Mouse (Mus musculus): ENCODE data around the gene Fahd2a. TPM values are rescaled to one million over a fixed set of nuclear protein-coding genes. Genes with fewer than 3 reads are reported as not detected.

Fahd2a gene
- 31.1 and 36.8 TPM in 2 replicates for polyA plus RNA-seq (2015; fragmentation: Nextera tagmentation; extraction: Ambion mirVana)

DNA sequence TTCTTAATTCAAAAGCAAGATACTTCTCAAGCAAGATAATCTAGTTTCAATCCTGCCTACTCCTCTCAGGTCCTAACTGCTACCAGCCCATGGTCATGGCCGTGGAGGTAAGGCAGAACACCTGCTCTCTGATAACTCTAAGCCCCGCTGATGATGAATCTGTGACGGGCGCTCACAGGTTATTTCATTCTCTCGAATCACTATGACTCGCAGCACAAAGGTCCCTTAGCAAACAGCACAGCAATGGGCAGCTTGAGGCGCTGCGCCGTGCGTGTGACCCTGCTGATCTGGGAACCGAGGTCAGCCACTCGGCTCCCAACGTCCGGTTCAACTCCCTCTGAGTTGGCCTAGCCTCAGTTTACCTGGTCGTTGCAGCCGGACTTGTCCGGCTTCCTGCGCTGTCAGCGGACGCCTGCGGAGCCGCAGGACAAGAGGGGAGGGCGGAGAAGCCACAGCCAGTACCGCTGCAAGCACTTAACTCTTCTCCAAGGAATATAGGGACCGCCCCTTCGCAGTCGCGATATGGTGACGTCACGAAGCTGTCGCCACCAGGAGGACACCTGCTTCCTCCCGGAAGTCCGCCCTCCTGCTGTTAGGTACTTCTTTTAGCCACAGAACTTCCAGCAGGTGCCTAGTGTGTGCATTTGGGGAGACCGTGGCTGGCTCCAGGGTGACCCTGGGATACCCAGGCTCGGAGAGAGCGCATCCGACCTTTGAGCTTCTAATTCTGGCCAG is at the start of gene Fahd2a:
Gene Fahd2a, minus strand, starts transcription at position 511 of the 735 bp plus-strand sequence.
- DNase-seq (ENCODE audit: low spot score), result peak; percentile 92

DNA sequence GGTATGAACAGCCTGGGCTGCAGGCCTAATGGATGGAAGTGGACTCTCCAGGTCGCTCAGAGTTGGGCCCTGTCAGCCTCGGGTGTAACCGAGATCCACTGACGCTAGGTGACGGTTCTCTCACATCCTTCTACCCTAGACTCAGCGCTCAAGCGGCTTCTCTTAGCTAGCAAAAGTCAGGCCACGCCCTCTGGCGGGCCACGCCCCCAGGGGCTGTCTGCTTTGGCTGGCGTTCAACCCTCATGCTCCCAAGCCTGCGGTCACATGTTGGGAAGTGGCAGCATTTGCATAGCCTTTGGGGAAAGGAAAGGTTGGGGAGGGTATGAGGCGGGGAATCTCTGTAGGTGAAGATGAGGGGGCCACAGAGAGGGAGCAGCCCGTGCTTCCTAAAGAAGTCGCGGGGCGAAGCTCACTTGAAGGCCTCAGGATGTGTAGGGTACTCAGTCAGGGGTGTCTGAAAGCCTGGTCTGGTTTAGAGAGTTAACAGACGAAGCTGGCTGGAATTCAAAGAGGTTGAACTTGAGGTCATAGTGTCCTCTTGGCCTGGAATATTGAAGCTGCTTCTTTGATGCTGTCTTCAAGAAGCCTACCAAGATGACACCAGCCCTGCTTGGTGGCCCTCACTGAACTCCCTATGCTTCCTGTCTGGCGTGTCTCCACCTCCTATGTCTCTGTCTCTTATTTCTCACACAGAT is 40.3 kb upstream of the Fahd2a start:
- peak; percentile 46 for DNase-seq (ENCODE audit: low spot score)

DNA sequence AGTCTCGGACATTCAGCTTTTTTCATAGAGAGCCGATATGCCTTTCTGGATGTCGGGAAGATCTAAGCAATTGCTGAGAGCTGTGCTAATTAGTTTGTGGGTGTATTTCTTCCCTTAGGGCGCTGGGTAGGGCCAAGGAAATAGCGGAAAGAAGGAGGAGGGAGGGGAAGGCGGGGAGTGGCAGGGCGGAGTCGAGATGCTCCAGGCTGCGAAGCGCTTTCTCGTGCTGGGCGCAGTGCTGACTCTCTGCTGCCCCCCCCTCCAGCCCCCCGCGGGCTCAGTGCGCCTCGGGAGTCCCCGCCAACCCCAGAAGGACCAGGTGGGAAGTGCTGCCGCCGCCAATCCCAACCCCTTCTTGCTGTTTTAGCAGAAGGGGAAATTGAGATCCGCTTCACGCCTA is 38.6 kb upstream of the Fahd2a start:
- no peak for DNase-seq (ENCODE audit: low spot score)

DNA sequence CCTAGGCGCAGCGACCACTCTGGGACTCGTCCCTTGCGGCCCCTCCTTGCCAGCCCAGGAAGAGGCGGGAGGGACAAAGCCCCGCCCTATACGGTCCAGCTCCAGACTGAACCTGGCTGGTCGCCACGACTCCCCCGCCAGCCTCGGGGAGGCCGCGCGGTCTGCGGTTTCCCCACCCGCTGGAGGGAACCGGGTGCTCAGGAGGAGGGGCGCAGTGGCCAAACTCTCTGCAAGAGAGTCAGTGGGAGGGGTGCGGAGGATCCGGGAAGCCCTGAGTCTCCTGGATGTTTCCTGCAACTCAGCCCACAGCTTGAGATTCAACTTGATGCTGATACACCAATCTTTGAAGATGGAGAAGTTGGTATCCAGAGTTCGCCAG is 38.2 kb upstream of the Fahd2a start:
- no peak for DNase-seq (ENCODE audit: low spot score)

DNA sequence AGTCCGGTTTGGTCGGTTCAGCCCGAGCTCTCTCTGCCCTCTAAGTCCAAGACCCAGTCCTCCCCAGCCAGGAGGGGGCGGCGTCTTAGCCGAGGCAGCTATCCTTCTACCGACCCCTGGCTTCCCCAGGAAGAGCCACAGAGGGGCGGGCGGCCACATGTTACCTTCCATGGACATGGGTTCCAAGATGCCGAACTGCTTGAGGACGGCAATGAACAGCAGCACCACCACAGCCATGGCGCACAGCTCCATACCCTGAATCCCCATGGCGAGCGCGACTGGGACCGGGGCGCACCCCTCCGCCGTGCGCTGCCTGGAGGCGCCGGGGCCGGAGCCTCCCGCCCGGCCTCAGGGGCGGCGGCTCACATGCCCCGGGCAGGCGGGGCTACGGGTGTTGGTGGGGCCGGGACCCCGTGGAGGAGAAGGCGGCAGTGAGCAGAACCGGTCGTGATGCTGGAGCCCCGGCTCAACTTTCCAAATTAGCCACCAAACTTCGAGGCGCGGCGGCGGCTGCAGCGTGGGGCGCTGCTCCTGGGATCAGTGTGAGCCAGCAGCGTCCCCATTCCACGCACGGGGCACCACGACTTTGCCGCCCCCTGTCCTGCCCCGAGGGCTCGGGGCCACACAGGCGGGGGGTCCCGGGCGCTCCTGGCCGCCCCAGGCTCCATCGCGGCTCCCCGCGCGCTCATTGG is 37.6 kb upstream of the Fahd2a start:
- no peak for DNase-seq (ENCODE audit: low spot score)

DNA sequence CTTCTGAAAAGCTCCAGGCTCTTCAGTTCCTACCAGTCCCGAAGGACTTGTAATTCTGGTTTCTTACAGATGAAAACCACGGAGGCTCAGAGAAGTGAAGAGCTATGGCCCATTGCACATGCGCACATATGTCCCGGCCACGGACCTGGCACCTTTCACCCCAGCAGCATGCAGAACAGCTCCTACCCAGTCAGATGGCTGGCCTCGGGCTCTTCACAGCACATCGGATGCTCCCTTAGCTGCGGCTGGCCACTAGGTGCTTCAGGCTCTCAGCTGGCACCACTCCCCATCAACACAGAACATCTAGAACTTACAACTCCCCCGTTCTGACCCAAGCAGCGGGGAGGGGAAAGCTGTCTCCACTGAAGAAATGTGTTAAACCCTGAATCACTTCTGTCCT is 35.4 kb upstream of the Fahd2a start:
- no peak for DNase-seq (ENCODE audit: low spot score)

DNA sequence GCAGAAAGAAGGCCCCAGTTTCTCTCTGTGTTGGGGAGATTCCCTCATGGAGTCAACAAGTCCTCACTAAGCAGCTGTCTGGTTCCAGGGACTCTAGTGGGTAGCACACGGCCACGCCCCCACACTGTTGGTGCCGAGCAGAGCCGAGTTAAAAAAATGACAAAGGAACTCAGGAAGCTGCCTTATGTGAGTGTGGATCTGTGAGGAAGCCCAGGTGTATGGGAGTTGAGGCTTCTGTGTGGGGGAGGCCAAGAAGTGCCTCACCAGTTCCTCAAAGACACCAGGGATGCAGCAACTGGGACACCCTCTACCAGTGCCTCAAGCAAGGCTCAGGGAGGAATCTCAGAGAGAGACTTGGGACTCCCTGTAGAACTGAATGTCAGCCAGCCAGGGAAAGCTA is 34.8 kb upstream of the Fahd2a start:
- no peak for DNase-seq (ENCODE audit: low spot score)

DNA sequence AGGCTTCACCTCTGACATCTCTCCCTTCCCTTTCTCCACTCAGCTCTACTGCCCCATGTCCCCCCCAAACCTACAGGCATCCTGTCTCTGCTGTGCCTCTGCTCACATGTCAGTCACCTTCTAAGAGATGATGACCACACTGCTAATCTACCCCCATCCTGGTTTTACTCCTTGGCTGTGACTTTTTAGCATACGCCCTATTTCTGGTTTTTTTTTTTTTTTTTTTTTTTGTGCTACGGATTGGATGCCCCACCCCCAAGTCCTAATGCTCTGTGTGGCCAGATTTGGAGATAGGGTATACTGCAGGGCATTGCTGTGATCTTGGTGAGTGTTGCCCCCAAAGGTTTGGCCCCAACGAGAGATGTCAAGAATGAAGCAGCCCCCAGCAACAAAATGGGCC is 27.9 kb upstream of the Fahd2a start:
- DNase-seq (ENCODE audit: low spot score), result no peak

DNA sequence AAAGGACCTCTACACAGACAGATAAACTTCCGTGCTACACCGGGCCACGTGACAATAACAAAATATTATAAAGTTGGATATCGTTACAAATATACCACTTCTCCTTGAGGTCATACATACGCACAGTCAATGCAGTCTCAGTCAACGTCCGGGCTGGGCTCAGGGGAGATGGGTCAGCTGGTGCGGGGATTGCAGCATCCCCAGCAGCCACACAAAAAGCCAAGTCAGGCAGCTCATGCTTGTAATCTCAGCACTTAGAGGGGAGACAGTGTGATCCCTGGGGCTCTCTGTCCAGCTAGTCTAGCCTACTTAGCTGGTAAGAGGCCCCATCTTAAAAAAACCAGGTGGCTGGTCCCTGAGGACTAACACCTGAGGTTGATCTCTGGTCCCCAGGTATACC is 26.9 kb upstream of the Fahd2a start:
- no peak for DNase-seq (ENCODE audit: low spot score)

DNA sequence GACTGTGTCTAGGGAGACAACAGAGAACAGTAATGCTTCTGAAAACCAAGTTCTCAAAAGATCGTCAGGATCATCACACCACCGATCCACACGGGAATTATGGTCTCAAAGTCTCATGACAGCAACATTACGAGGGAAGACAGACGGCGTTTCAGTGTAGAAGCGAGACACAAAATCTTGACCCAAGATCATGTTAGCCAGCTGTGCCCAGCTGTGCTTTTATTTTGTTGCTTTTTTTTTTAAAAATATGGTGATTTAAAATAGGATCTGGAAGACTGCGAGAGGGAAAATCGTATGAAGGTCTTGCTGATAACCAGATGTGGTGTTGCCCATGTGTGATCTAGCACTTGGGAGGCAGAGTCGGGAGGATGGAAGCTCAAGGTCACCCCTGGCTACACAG is 26.3 kb upstream of the Fahd2a start:
- DNase-seq (ENCODE audit: low spot score), result no peak

DNA sequence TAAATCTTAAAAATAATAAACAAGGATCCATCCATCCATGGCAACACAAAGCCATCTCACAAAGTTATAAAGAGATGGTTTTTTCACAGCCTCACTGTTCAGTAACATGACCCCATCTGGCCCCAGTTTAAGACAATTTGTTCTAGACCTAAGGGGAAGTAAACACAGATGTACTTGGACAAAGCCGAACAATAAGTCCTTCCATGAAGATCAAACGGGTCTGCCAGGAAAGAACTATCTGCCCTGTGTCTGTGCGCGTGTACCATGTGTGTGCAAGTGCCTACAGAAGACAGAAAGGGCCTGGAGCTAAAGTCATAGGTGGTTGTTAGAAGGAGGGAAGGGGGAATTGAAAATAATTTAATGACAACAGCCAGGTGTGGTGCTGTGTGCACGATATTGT is 25.8 kb upstream of the Fahd2a start:
- no peak for DNase-seq (ENCODE audit: low spot score)

DNA sequence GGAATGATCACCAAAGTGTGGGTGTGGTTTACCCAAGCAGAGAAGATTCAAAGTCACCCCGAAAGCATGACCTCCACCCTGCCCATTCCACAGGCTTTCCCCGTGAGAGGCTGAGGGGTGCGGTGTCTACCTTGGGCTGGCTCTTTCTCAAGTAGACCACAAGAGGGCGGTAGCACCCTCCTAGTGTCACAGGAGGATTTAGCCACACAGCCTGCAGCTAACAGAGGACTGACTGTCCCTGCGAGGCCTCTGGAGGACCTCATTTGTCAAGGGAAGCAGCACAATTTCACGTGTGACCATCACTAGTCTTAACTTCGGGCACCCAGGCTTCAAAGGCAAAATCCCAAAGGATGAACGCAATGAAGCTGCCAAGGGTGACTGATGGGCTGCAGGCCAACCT is 17.9 kb upstream of the Fahd2a start:
- DNase-seq (ENCODE audit: low spot score), result peak; percentile 59

DNA sequence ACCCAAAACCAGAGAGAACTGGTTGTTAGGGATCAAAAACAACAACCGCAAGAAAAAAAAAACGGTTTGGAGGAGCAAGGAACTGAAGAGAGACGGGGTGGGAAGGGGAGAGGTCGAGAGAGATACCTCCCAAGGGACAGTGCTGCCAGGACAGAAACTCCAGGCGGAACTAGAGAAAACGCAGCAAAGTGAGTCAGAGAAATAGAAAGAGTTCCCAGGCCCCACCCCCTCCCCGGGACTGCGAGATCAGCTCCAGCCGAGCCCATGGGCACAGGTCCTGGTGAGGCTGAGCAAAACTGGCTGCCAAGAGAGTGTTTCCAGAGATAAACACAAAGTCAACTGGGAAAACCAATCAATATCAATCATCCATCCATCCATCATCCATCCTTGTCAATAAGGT is 17.0 kb upstream of the Fahd2a start:
- DNase-seq (ENCODE audit: low spot score), result no peak

DNA sequence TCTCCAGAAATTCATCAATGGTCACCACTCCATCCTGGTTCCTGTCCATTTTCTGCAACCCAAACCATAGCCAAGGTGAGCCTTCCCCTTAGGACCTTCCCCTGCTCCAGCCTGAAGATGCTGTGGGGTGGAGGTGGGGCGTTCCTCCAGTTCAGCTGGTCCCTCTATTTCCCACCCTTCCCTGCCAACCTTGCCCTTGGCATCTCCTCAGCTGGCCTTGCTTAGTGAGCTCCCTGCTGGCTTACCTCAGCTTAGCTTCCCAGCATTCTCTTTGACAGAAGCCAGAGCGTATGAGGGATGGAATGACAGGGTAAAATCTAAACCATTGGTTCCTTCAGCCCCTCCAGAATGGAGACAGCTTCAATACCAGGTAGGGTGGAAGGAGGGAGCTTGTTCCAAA is 15.0 kb upstream of the Fahd2a start:
- no peak for DNase-seq (ENCODE audit: low spot score)

DNA sequence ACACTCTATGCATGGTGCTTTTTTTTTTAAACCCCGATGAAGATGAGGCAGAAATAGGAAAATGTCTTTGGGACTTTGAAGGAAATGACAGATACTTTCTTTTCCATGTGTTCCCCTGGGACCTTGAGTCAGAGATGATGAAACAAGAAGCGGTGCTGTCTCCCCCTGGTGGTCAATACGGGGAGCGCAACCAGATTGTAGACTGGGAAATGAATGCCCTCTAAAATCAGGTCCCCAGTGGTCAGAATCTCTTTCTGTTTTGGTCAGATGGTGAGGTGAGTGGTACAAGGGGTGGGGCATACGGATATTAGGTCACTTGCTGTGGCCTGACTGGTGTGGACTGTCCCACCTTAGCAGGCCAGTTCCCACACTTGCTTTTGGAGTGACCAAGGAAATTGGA is 9.4 kb upstream of the Fahd2a start:
- peak; percentile 43 for DNase-seq (ENCODE audit: low spot score)

DNA sequence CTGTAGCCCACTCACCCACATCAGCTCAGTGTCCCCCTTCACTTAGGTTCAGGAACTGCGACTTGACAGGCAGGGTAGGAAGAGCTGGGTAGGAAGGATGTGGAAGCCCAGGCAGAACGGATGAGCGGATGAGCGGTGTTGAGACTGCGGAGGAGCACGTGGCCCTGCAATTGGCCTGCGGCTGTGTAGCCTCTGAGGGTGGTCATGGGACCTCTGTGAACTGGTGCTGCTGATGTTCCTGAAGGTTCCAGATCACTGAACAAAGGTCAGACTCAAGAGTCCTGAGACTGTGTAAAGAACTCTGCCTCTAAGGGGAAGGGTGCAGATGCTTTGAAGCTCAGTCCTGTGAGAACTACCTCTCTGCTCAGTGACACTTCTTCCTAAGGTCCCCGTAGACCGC is 8.8 kb upstream of the Fahd2a start:
- no peak for DNase-seq (ENCODE audit: low spot score)

DNA sequence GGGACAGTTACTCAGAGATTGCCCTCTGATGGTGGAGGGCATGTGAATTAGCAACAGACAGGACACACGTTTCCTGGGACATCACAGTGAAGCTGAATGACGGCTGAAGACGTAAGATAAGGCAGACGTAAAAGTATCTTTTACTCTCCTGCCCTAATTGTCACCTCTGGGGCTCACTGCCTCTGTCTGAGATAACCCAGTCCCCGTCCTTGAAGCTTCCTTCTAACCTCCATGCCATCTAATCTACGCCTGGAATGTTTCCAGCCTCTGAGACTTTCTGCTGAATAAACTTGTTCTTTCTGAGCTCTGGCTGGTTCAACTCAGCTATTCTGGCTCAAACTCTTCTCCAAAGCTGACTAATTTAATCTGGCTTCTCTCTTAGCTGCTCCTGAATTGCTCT is 7.4 kb upstream of the Fahd2a start:
- DNase-seq (ENCODE audit: low spot score), result no peak

DNA sequence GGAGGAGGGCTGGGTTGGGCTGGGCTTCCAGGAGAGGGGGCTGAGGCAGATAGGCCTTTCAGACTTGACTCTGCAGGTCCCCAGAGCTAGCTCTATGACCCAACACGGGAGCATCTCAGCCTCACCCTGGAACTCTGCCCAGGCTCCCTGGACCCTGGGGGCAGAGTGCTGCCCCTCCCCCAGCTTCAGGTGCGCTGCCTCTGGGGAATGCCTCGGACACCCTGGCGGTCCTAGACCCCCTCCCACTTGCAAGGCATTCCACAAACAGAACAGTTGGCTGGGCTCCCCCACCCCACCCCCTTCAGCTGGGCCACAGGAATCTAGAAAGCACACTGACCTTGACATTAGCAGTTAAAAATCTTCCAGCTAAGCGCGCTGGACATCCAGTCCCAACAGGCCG is 5.3 kb upstream of the Fahd2a start:
- DNase-seq (ENCODE audit: low spot score), result no peak

DNA sequence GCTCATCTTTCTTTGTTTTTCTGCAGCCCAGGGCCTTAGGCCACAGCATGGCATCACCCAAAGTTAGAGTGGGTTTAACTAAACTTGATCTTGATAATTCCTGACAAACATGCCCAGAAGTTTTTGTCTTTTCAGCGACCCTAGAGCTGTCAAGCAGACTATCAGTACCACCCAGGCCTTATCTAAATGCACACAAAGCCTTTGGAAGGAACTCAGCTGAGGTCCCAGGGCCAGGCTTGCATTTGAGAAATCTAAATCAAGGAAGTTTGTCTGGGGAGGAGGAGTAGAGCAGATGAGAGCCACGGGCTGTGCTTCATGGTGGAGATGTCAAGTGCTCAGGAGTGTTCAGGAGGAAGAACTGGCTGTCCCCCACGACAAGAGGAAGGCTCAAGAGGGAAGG is 2.5 kb upstream of the Fahd2a start:
- DNase-seq (ENCODE audit: low spot score), result no peak

DNA sequence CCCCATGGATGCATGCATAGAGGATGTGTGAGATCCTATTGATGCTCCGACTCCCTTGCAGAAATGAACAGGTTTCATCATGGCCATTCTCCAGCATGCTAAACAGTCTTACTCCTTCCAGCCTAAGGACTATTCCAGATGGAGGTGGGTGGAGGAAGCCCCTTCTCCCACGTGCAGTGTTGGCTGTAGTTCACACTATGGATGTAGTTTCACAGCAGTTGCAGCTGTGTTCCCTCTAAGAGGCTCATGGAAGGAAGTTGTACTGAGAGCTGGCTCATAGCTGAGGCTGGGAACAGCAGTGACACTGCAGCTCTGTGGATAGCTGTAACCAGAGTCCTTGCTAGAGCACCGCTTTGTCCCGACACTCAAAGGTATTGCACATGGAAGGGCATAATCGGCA is 6.7 kb downstream of the Fahd2a start:
- no peak for DNase-seq (ENCODE audit: low spot score)

DNA sequence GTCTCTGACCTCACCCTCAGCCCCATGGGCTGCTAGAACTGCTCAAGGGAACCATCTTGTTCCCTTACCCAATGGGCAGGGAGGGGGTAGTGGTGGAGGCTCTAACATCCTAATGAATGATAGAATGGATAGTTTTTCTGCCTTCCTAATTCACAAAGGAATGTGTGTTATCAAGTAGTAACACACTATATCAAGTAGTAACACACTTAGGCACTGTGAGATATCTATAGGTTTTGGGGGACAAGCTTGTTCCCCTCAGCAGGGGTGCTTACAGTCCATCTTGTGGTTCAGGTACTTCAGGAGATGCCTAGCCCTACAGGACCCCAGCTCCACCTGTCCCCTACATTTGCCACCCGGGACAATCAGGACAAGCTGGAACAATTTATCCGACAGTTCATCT is 8.8 kb downstream of the Fahd2a start:
- no peak for DNase-seq (ENCODE audit: low spot score)

DNA sequence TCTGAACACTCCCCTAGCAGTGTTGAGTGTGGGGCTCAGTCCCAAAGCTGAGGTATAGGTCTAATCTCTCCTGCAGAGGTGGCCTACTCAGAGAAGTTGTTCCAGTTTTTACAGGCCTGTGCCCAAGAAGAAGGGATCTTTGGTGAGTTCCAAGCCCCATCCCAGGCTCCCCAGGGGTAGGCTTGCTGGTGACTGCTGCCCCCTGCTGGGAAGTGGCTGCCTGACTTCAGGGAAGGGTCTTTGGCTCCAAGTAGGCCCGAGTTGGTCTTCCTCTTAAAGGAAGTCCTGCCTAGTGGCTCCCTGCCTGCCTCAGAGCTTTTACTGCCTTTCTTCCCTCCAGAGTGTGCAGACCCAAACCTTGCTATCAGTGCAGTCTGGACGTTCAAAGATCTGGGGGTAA is 9.2 kb downstream of the Fahd2a start:
- peak; percentile 51 for DNase-seq (ENCODE audit: low spot score)
